Mouse (Mus musculus): Measurements from ENCODE around the gene Ugt1a9.
"Not testable (repeated sequence)": the region's sequence is repeated elsewhere in the genome, so short reads cannot be mapped to it uniquely, and the experiment has no call there.

- not testable (repeated sequence) for TF ChIP-seq GATA1 (IDR thresholded peaks at IDR 0.05; ENCODE audit: borderline replicate concordance, low read length); FLI1 (IDR thresholded peaks at IDR 0.05; ENCODE audit: low read length)
Measured at GRCm38 (mm10) chr1:88094270-88094676, 23.7 kb downstream of the Ugt1a9 start.
